Mouse (Mus musculus) heart, embryonic 10.5 days (tissue): ENCODE results near the gene Ggact. TPM values are rescaled to one million over a fixed set of nuclear protein-coding genes. Genes with fewer than 3 reads are reported as not detected.

Experiments used
- DNase-seq: peaks from one replicate; pipeline ENCODE4 v3.0.0-alpha.2; 2017; ENCODE audit warnings: low spot score
- H3K27ac ChIP-seq: fragments of 300-500 bp; sonication (generic); 2 replicates; pipeline ENCODE4 v1.5.1; 2016; ENCODE audit warnings: mild to moderate bottlenecking
- H3K27me3 ChIP-seq: fragments of 300-500 bp; sonication (generic); 2 replicates; pipeline ENCODE4 v1.6.1; 2016; ENCODE audit warnings: mild to moderate bottlenecking; ENCODE audit not compliant: poor library complexity, insufficient read depth, severe bottlenecking
- H3K36me3 ChIP-seq: fragments of 300-500 bp; sonication (generic); 2 replicates; pipeline ENCODE4 v1.6.1; 2016; ENCODE audit warnings: mild to moderate bottlenecking, moderate library complexity
- H3K4me1 ChIP-seq: fragments of 300-500 bp; sonication (generic); 2 replicates; pipeline ENCODE4 v1.6.1; 2016; ENCODE audit warnings: mild to moderate bottlenecking
- H3K4me3 ChIP-seq: fragments of 300-500 bp; sonication (generic); 2 replicates; pipeline ENCODE4 v1.5.1; 2016; ENCODE audit warnings: mild to moderate bottlenecking, moderate library complexity
- H3K9me3 ChIP-seq: fragments of 300-500 bp; sonication (generic); 2 replicates; pipeline ENCODE4 v1.6.1; 2016; ENCODE audit warnings: mild to moderate bottlenecking, moderate library complexity
- WGBS: fragments of 180-500 bp; shearing (Covaris S2); methylation state at CpG from one replicate; pipeline ENCODE4 v1.1.7; 2016; 5-methylcytosine and 5-hydroxymethylcytosine counted together
- polyA plus RNA-seq: library from polyadenylated mRNA; unstranded; fragments of >200 nt; fragmentation: Nextera tagmentation; extraction: Ambion mirVana; gene quantifications from 2 replicates; pipeline ENCODE4 v1.2.1, GENCODE M21; 2016

The Ggact gene
- polyA plus RNA-seq, 1 experiment from 2014 or later, result 11.0 TPM

DNA sequence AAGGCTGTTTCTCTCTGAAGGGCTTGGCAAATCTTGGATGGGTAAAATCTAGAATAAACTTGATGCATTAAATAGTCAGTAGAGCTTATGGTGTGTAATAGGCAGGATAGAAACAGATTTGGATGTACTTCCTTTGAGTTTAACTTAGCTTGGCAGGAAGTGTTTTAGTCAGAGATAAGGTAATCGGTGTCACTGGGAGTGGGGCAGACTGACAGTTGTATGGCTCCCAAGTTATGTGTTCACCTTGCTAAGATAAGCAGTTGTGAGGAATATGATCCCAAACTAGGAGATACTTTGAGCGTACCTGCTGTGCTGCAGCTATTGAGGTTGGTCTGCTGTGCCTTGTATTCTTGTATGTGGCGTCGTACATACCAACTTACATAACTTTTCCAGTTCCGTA is 147.1 kb downstream of the Ggact start:
- 75% methylated on average over 5 of the region's 5 CpGs for WGBS
- no peak overlapping the region for H3K27ac ChIP-seq
- no peaks in the 10 kb centered on the region for H3K9me3 ChIP-seq
- no peaks in the 10 kb centered on the region for H3K4me1 ChIP-seq
- DNase-seq, result no peak
- H3K4me3 ChIP-seq, result no peak overlapping the region
- no peaks in the 10 kb centered on the region for H3K36me3 ChIP-seq
- no peaks in the 10 kb centered on the region for H3K27me3 ChIP-seq

Other genes starting within 250 kb of the Ggact start
- gene Tmtc4, start 70.3 kb upstream of the Ggact start, polyA plus RNA-seq, result 22.8 and 23.2 TPM in 2 replicates